ENCODE assay signal across 18 mouse cellular contexts in genomic region chr1:46031993-46032555, GRCm38 (mm10). TPM values are rescaled to one million over a fixed set of nuclear protein-coding genes. Genes with fewer than 3 reads are reported as not detected.
"Had no signal": no experiment of that assay in that cellular context is flagged by ENCODE, and none has a peak within 500 bp of the region (broad histone marks: within the 10 kb centered on the region; RNA-seq: fewer than 3 reads in every experiment).

No protein-coding gene starts in this region.

- H3K9me3 ChIP-seq: midbrain, embryonic 13.5 days; midbrain, embryonic 15.5 days; neural tube, embryonic 12.5 days; stomach, embryonic 15.5 days had no signal

- H3K9ac ChIP-seq: lung, embryonic 14.5 days; midbrain, embryonic 13.5 days; midbrain, embryonic 15.5 days; neural tube, embryonic 12.5 days; stomach, embryonic 15.5 days had no signal

- H3K27ac ChIP-seq: midbrain, embryonic 13.5 days; midbrain, embryonic 15.5 days; neural tube, embryonic 12.5 days; stomach, embryonic 15.5 days; stomach, postnatal 0 days had no signal

- H3K27me3 ChIP-seq: midbrain, embryonic 13.5 days; midbrain, embryonic 15.5 days; neural tube, embryonic 12.5 days; stomach, embryonic 15.5 days had no signal

- H3K4me3 ChIP-seq: midbrain, embryonic 13.5 days; midbrain, embryonic 15.5 days; neural tube, embryonic 12.5 days; stomach, embryonic 15.5 days had no signal

- H3K4me2 ChIP-seq: lung, embryonic 14.5 days; midbrain, embryonic 11.5 days; midbrain, embryonic 13.5 days; midbrain, embryonic 15.5 days; neural tube, embryonic 12.5 days; stomach, embryonic 15.5 days had no signal

- ATAC-seq: midbrain, embryonic 13.5 days; midbrain, embryonic 15.5 days had no signal

- DNase-seq: lung, adult 18-20 months; lung, embryonic 14.5 days; lung, postnatal 10 days; lung, postnatal 4 days; right cerebral cortex, postnatal 14 days; thymus, adult 2 months; thymus, postnatal 25 days; thymus, postnatal 4 days had no signal

- H3K4me1 ChIP-seq: midbrain, embryonic 13.5 days; midbrain, embryonic 15.5 days; neural tube, embryonic 12.5 days; stomach, embryonic 15.5 days had no signal

- H3K36me3 ChIP-seq: midbrain, embryonic 13.5 days; midbrain, embryonic 15.5 days; neural tube, embryonic 12.5 days; stomach, embryonic 15.5 days had no signal

RNA-seq across cellular contexts. Expression of gene Dnah7b, which starts 34.0 kb away (rescaled TPM):
- total RNA-seq: megakaryocyte, adult 5-6 weeks; megakaryocyte-erythroid progenitor cell, adult 5-6 weeks; monocyte, adult 5-6 weeks; neutrophil, adult 5-6 weeks had no signal
